Mouse (Mus musculus) heart, embryonic 13.5 days (tissue): ENCODE results near the gene Ssr4. TPM values are rescaled to one million over a fixed set of nuclear protein-coding genes. Genes with fewer than 3 reads are reported as not detected.

ENCODE experiments used
- ATAC-seq: fragments of 200-750 bp; cut with Nextera tagmentation; 2 replicates; pipeline ENCODE4 v1.8.0; 2017; ENCODE audit warnings: moderate TSS enrichment; ENCODE audit not compliant: insufficient number of reproducible peaks, low FRiP score, low TSS enrichment; ENCODE audit errors: extremely low read depth
- H3K27ac ChIP-seq: fragments of 300-500 bp; sonication (generic); replicated peaks from 2 replicates; pipeline ENCODE4 v1.5.1; 2015; ENCODE audit warnings: moderate library complexity, mild to moderate bottlenecking, inconsistent platforms
- H3K27me3 ChIP-seq: fragments of 300-500 bp; sonication (generic); replicated peaks from 2 replicates; pipeline ENCODE4 v1.6.1; 2015; ENCODE audit warnings: mild to moderate bottlenecking, inconsistent platforms
- H3K36me3 ChIP-seq: fragments of 300-500 bp; sonication (generic); 2 replicates; pipeline ENCODE4 v1.6.1; 2015; ENCODE audit warnings: mild to moderate bottlenecking, inconsistent platforms
- H3K4me1 ChIP-seq: fragments of 300-500 bp; sonication (generic); 2 replicates; pipeline ENCODE4 v1.6.1; 2015; ENCODE audit warnings: inconsistent platforms
- H3K4me2 ChIP-seq: fragments of 300-500 bp; sonication (generic); 2 replicates; pipeline ENCODE4 v1.6.1; 2015; ENCODE audit warnings: inconsistent platforms, mild to moderate bottlenecking, moderate library complexity
- H3K4me3 ChIP-seq: fragments of 300-500 bp; sonication (generic); 2 replicates; pipeline ENCODE4 v1.5.1; 2015; ENCODE audit warnings: moderate library complexity, mild to moderate bottlenecking, inconsistent platforms
- H3K9ac ChIP-seq: fragments of 300-500 bp; sonication (generic); 2 replicates; pipeline ENCODE4 v1.6.1; 2015; ENCODE audit warnings: inconsistent platforms, mild to moderate bottlenecking, moderate library complexity
- H3K9me3 ChIP-seq: fragments of 300-500 bp; sonication (generic); 2 replicates; pipeline ENCODE4 v1.6.1; 2016; ENCODE audit warnings: inconsistent platforms
- WGBS: fragments of 180-500 bp; shearing (Covaris S2); methylation state at CpG from one replicate; pipeline ENCODE4 v1.1.7; 2015; ENCODE audit warnings: mixed read lengths; 5-methylcytosine and 5-hydroxymethylcytosine counted together
- polyA plus RNA-seq: library from polyadenylated mRNA; unstranded; fragments of >200 nt; fragmentation: Nextera tagmentation; extraction: Ambion mirVana; gene quantifications from 2 replicates; pipeline ENCODE4 v1.2.1, GENCODE M21; 2015

Gene Ssr4
- polyA plus RNA-seq, 1 experiment from 2014 or later: 151 TPM

GRCm38 (mm10) chrX:73815072-73815471, 28.2 kb downstream of the Ssr4 start:
- Histone ChIP-seq H3K27me3 (no peaks in the 10 kb centered on the region), H3K9me3 (no peaks in the 10 kb centered on the region), H3K4me2 (peak overlapping the region; percentile 63), H3K36me3 (no peaks in the 10 kb centered on the region), H3K4me3 (peak overlapping the region; percentile 39), H3K27ac (no peak overlapping the region), H3K4me1 (no peaks in the 10 kb centered on the region), H3K9ac (peak overlapping the region; percentile 69)
- no peak for ATAC-seq
- WGBS: 12% methylated on average over 14 of the region's 14 CpGs

GRCm38 (mm10) chrX:73816596-73817314, 29.9 kb downstream of the Ssr4 start:
- Histone ChIP-seq H3K27ac (no peak overlapping the region), H3K4me2 (no peak overlapping the region), H3K27me3 (peaks cover 2% of the 10 kb centered on the region; the same call in 1 of the 2 replicates), H3K9ac (no peak overlapping the region), H3K4me1 (no peaks in the 10 kb centered on the region), H3K4me3 (no peak overlapping the region), H3K9me3 (no peaks in the 10 kb centered on the region), H3K36me3 (no peaks in the 10 kb centered on the region)
- no peak for ATAC-seq
- WGBS: 44% methylated on average over 3 of the region's 3 CpGs

GRCm38 (mm10) chrX:73823747-73824146, 36.9 kb downstream of the Ssr4 start:
- Histone ChIP-seq H3K4me3 (peak overlapping the region; percentile 65), H3K27ac (no peak overlapping the region), H3K9ac (peak overlapping the region; percentile 84; the same call in 1 of the 2 replicates), H3K27me3 (peaks cover 46% of the 10 kb centered on the region), H3K4me2 (peak overlapping the region; percentile 82), H3K9me3 (no peaks in the 10 kb centered on the region), H3K36me3 (no peaks in the 10 kb centered on the region), H3K4me1 (peaks cover 4% of the 10 kb centered on the region; the same call in 1 of the 2 replicates)
- ATAC-seq: no peak
- WGBS: 11% methylated on average over 17 of the region's 17 CpGs

GRCm38 (mm10) chrX:73824185-73825151, 37.6 kb downstream of the Ssr4 start, which contains the start of gene Pdzd4:
Pdzd4 (minus strand) TSS chrX:73824969.
- peak; percentile 70 for ATAC-seq
- 9% methylated on average over 54 of the region's 84 CpGs for WGBS
- Histone ChIP-seq H3K9me3 (no peaks in the 10 kb centered on the region), H3K36me3 (no peaks in the 10 kb centered on the region), H3K4me1 (peaks cover 4% of the 10 kb centered on the region; the same call in 1 of the 2 replicates), H3K9ac (peak within 1 kb of the TSS; percentile 84), H3K4me2 (peak within 1 kb of the TSS; percentile 82), H3K27ac (no peak within 1 kb of the TSS), H3K4me3 (peak within 1 kb of the TSS; percentile 65), H3K27me3 (peaks cover 46% of the 10 kb centered on the region)

GRCm38 (mm10) chrX:73835731-73836130, 48.9 kb downstream of the Ssr4 start:
- Histone ChIP-seq H3K27ac (no peak overlapping the region), H3K36me3 (no peaks in the 10 kb centered on the region), H3K4me3 (no peak overlapping the region), H3K27me3 (no peaks in the 10 kb centered on the region), H3K4me2 (no peak overlapping the region), H3K9me3 (no peaks in the 10 kb centered on the region), H3K4me1 (no peaks in the 10 kb centered on the region), H3K9ac (no peak overlapping the region)
- 77% methylated on average over 1 of the region's 1 CpGs for WGBS
- no peak for ATAC-seq

- WGBS: 82% methylated on average over 3 of the region's 3 CpGs
- Histone ChIP-seq H3K9me3 (no peaks in the 10 kb centered on the region), H3K4me3 (no peak overlapping the region), H3K36me3 (no peaks in the 10 kb centered on the region), H3K4me2 (no peak overlapping the region), H3K27ac (no peak overlapping the region), H3K27me3 (no peaks in the 10 kb centered on the region), H3K9ac (no peak overlapping the region), H3K4me1 (no peaks in the 10 kb centered on the region)
- no peak for ATAC-seq
Observed at GRCm38 (mm10) chrX:73836691-73837090, 49.9 kb downstream of the Ssr4 start.

Other genes with a start within 250 kb of the Ssr4 start
- gene Dusp9, start 147.6 kb upstream of the Ssr4 start, polyA plus RNA-seq: 6.0 and 6.3 TPM in 2 replicates
- 9.6 and 10.4 TPM in 2 replicates for gene Pnck, start 126.9 kb upstream of the Ssr4 start, polyA plus RNA-seq
- gene Slc6a8, start 113.9 kb upstream of the Ssr4 start, polyA plus RNA-seq: 6.8 and 8.0 TPM in 2 replicates
- 166 and 185 TPM in 2 replicates for gene Bcap31, start 70.9 kb upstream of the Ssr4 start, polyA plus RNA-seq
- 12.3 and 12.4 TPM in 2 replicates for gene Abcd1, start 70.4 kb upstream of the Ssr4 start, polyA plus RNA-seq
- gene Plxnb3, start 29.9 kb upstream of the Ssr4 start, polyA plus RNA-seq: 0.46 and 0.51 TPM in 2 replicates
- gene Srpk3, start 12.6 kb upstream of the Ssr4 start, polyA plus RNA-seq: 76.2 and 85.8 TPM in 2 replicates
- 344 and 399 TPM in 2 replicates for gene Idh3g, start 131 bp upstream of the Ssr4 start, polyA plus RNA-seq
- 0.27 and 0.34 TPM in 2 replicates for gene Pdzd4, start 37.9 kb downstream of the Ssr4 start, polyA plus RNA-seq
- 0.13 TPM in 1 of 2 replicates, not detected in the other for gene Avpr2, start 105.1 kb downstream of the Ssr4 start, polyA plus RNA-seq
- 0.66 and 0.86 TPM in 2 replicates for gene L1cam, start 109.1 kb downstream of the Ssr4 start, polyA plus RNA-seq
- gene Arhgap4, start 134.8 kb downstream of the Ssr4 start, polyA plus RNA-seq: 1.5 TPM in 2 replicates
- gene Naa10, start 134.9 kb downstream of the Ssr4 start, polyA plus RNA-seq: 87.0 and 96.6 TPM in 2 replicates
- gene Renbp, start 143.8 kb downstream of the Ssr4 start, polyA plus RNA-seq: 52.1 and 60.4 TPM in 2 replicates
- 31.7 and 34.3 TPM in 2 replicates for gene Hcfc1, start 179.3 kb downstream of the Ssr4 start, polyA plus RNA-seq
- 45.2 and 50.3 TPM in 2 replicates for gene Irak1, start 236.9 kb downstream of the Ssr4 start, polyA plus RNA-seq